Mouse (Mus musculus) myocyte (in vitro differentiated cells): ENCODE results near the gene Pir.

Experiments used
- E2F4 ChIP-seq: IDR thresholded peaks from one replicate; pipeline ENCODE4 v1.6.1; 2011; ENCODE audit warnings: mild to moderate bottlenecking, control low read depth, moderate library complexity; ENCODE audit not compliant: insufficient read depth
- MAX ChIP-seq: IDR thresholded peaks from one replicate; pipeline ENCODE4 v1.6.1; 2011; ENCODE audit warnings: low read depth, mild to moderate bottlenecking, control low read depth
- MYOD1 ChIP-seq, 3 experiments: IDR thresholded peaks; one replicate each; pipeline ENCODE4 v1.6.1; 2011; ENCODE audit warnings: control low read depth in 2 of 3, low read depth in 2 of 3, mild to moderate bottlenecking in 2 of 3, moderate library complexity in 1 of 3; ENCODE audit not compliant: insufficient read length in 2 of 3, control insufficient read depth in 1 of 3
- MYOG ChIP-seq, 3 experiments: IDR thresholded peaks; one replicate each; pipeline ENCODE4 v1.6.1; 2011; ENCODE audit warnings: control low read depth in 2 of 3, low read depth in 2 of 3, mild to moderate bottlenecking in 2 of 3; ENCODE audit not compliant: insufficient read length in 2 of 3, control insufficient read depth in 1 of 3, insufficient read depth in 1 of 3
- POLR2A ChIP-seq: IDR thresholded peaks from one replicate; pipeline ENCODE4 v1.6.1; 2011; ENCODE audit warnings: low read depth, mild to moderate bottlenecking, control low read depth, moderate library complexity; ENCODE audit not compliant: insufficient read length
- POLR2AphosphoS2 ChIP-seq: IDR thresholded peaks from one replicate; pipeline ENCODE4 v1.6.1; 2011; ENCODE audit warnings: low read depth, control low read depth; ENCODE audit not compliant: insufficient read length
- SRF ChIP-seq: IDR thresholded peaks from one replicate; pipeline ENCODE4 v1.6.1; 2011; ENCODE audit warnings: low read depth; ENCODE audit not compliant: control insufficient read depth, insufficient read length
- TCF3 ChIP-seq: IDR thresholded peaks from one replicate; pipeline ENCODE4 v1.6.1; 2011; ENCODE audit warnings: low read depth, control low read depth; ENCODE audit not compliant: insufficient read length
- USF1 ChIP-seq: IDR thresholded peaks from one replicate; pipeline ENCODE4 v1.6.1; 2011; ENCODE audit warnings: low read depth, mild to moderate bottlenecking, control low read depth, moderate library complexity

GRCm38 (mm10) chrX:164270603-164271002 is 1.4 kb downstream of the Pir start:
- TF ChIP-seq MAX (no peak), SRF (no peak), POLR2A (no peak), TCF3 (no peak), USF1 (no peak), MYOG (IDR thresholded peaks at IDR 0.05; ENCODE audit: control insufficient read depth in 1 of 3, insufficient read depth in 1 of 3, insufficient read length in 2 of 3, low read depth in 2 of 3) (no peak), MYOD1 (IDR thresholded peaks at IDR 0.05; ENCODE audit: control insufficient read depth in 1 of 3, insufficient read length in 2 of 3, low read depth in 2 of 3) (no peak), POLR2AphosphoS2 (no peak), E2F4 (no peak)
